8 mouse cellular contexts compared by ENCODE assay signal in the genomic region with DNA sequence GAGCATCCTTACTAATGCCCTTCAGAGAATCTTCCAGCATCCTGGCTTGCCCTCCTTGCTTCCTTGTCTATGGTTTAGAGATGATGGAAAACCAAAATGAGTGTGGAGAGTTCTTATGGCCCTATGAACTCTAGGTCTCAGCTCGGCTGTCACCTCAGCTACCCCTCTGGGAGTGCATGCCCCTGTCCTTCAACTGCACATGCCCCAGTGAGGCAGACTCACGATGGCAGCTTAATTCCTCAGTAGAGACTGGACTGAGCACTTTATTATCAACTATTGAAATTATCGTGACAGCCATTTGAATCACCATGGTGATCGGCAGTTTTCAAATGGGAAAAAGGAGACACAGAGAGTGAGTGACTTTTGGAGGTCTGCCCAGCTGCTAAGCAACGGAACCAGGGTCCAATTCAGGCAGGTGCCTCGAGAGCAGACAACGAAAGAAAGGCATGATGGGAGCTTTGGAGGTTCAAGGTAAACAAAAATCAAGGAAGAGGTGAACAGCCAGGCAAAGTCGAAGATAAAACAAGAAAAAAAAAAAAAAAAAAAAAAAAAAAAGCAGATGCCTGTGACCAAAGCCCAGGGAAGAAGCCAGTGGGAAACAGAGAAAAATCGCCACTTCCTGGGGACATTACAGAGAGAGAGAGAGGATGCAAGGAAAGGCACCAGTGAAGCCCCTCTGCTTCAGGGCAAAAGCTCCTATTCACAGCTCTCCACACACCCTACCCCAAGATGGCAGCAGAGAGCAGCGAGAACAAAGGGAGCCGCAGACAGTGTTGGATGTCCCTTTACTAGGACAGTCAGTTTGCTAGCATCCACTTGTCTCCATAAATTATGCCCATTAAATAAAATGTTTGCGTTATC.
DNase-seq lines count a peak whose midpoint lies in the region; ATAC-seq and TF ChIP-seq lines count a peak whose summit lies in the region.

No protein-coding gene starts in this region.

- peak; percentile 1 for DNase-seq in 416B (ENCODE audit: low read depth)
- DNase-seq in ES-CJ7 (ENCODE audit: low read depth, low spot score): peak; percentile 64
- peak; percentile 27 for DNase-seq in cerebellum, adult 8-10 months
- DNase-seq in frontal cortex, postnatal 25 days (ENCODE audit: low spot score in 2 of 2): peak; percentile 42 to 68
- peak; percentile 71 for DNase-seq in kidney, postnatal 10 days
- DNase-seq in lung, adult 2 months: peak; percentile 33
- peak; percentile 49 for DNase-seq in retina, postnatal 1 day

- no peak for TF ChIP-seq POLR2A in lung, adult 2 months (IDR thresholded peaks at IDR 0.05; ENCODE audit: borderline replicate concordance, extremely low read depth, low read depth, low read length)

- TF ChIP-seq CTCF in lung, adult 2 months (IDR thresholded peaks at IDR 0.05; ENCODE audit: insufficient read depth, low read length): peak; percentile 69

- no peak for ATAC-seq in erythroblast, adult 5-6 weeks (replicated peaks; ENCODE audit: low FRiP score, poor library complexity, severe bottlenecking)

- H3K4me3 ChIP-seq in lung, adult 2 months (replicated peaks; ENCODE audit: extremely low read depth, low read depth, low read length): no peak overlapping the region

- WGBS in lung, adult 2 months: 35% methylated on average over 12 of the region's 12 CpGs

- H3K4me1 ChIP-seq in lung, adult 2 months (ENCODE audit: control insufficient read depth, insufficient read depth, low read length): no peaks in the 10 kb centered on the region

Comparison
In these comparisons a context has a peak if more than half of its experiments do, and no peak if none do; other contexts are left out.
1. DNase-seq: peak in every context shown above with its lines; median percentile 71 in kidney, postnatal 10 days; 64 in ES-CJ7; 55 in frontal cortex, postnatal 25 days; 49 in retina, postnatal 1 day; 33 in lung, adult 2 months; 27 in cerebellum, adult 8-10 months; 1 in 416B.